Mouse (Mus musculus): ENCODE results near the gene Plscr3. TPM values are rescaled to one million over a fixed set of nuclear protein-coding genes. Genes with fewer than 3 reads are reported as not detected.
A peak's percentile ranks its signal among the peaks of the same experiment; 100 is the strongest.

Gene Plscr3
- total and polyA plus RNA-seq, 3 experiments, result 2.5 to 15.3 (median 2.9) TPM

DNA sequence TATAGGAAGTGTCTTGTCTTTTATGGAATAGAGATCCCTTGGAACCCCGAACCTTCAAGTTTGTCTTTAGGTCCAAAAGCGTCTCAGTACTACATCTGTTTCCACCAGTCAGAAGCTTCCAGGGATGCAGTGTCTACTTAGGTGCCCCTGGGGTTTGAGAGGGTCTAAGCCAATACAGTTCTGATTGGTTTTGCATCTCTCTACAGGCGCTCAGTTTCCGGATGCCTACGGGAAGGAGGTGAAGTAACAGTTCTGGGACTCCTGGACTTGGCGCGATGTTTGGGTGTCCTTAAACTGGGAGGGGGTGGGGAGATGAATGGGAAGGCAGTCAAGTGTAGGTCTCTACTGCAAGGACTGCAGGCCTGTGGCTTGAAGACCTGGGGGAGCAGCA is 7.5 kb upstream of the Plscr3 start:
- peaks cover 3 to 9% of the 10 kb centered on the region in 2 experiments for H3K36me3 ChIP-seq (replicated peaks in 1 of 2; ENCODE audit: control insufficient read depth in 1 of 2, insufficient read depth in 1 of 2, low read length in 1 of 2)
- no peaks in the 10 kb centered on the region for H3K79me2 ChIP-seq (replicated peaks; ENCODE audit: control insufficient read depth, extremely low read depth, insufficient read depth, poor library complexity, severe bottlenecking)
- H3K9me3 ChIP-seq (replicated peaks; ENCODE audit: low read length), result no peaks in the 10 kb centered on the region
- dilution Hi-C loops (cut with MboI; ENCODE audit: extremely low pct_ligation_motif_present, extremely low pct_unique_long_range_greater_than_20kb, low sequenced_read_pairs) (no loop called here), in situ Hi-C loops (cut with MboI; ENCODE audit: low pct_ligation_motif_present, low pct_unique_long_range_greater_than_20kb, low sequenced_read_pairs) (no loop called here)
- peak overlapping the region; percentile 80 for H3K9ac ChIP-seq (ENCODE audit: insufficient read depth, low read depth)
- peak overlapping the region; percentile 62 to 100 (median 67) for H3K4me3 ChIP-seq (replicated peaks in 1 of 3; ENCODE audit: low read depth in 2 of 3, low read length in 2 of 3, poor library complexity in 1 of 3)
- no peak for TF ChIP-seq CHD1 (IDR thresholded peaks at IDR 0.05; ENCODE audit: low read depth, low read length)
- TF ChIP-seq SIN3A (IDR thresholded peaks at IDR 0.05; ENCODE audit: low read length), result peak; percentile 58
- TF ChIP-seq UBTF (IDR thresholded peaks at IDR 0.05; ENCODE audit: low read depth, low read length), result 0 out of 2 replicates have a peak, but pooled peaks have one; percentile 12
- TF ChIP-seq MYC (IDR thresholded peaks at IDR 0.05; ENCODE audit: low read depth, low read length), result no peak
- DNase-seq (ENCODE audit: extremely low read depth), result peak; percentile 54
- H3K4me1 ChIP-seq (ENCODE audit: control insufficient read depth in 1 of 2, insufficient read depth in 2 of 2), result peaks cover 9 to 23% of the 10 kb centered on the region in 2 experiments
- peak overlapping the region; percentile 63 for H3K4me2 ChIP-seq (ENCODE audit: insufficient read depth, low read depth, poor library complexity, severe bottlenecking)
- H3K27me3 ChIP-seq (replicated peaks), result peaks cover 25% of the 10 kb centered on the region
- H3K27ac ChIP-seq (ENCODE audit: insufficient read depth, low read depth), result no peak overlapping the region; the same call in 1 of the 2 replicates

DNA sequence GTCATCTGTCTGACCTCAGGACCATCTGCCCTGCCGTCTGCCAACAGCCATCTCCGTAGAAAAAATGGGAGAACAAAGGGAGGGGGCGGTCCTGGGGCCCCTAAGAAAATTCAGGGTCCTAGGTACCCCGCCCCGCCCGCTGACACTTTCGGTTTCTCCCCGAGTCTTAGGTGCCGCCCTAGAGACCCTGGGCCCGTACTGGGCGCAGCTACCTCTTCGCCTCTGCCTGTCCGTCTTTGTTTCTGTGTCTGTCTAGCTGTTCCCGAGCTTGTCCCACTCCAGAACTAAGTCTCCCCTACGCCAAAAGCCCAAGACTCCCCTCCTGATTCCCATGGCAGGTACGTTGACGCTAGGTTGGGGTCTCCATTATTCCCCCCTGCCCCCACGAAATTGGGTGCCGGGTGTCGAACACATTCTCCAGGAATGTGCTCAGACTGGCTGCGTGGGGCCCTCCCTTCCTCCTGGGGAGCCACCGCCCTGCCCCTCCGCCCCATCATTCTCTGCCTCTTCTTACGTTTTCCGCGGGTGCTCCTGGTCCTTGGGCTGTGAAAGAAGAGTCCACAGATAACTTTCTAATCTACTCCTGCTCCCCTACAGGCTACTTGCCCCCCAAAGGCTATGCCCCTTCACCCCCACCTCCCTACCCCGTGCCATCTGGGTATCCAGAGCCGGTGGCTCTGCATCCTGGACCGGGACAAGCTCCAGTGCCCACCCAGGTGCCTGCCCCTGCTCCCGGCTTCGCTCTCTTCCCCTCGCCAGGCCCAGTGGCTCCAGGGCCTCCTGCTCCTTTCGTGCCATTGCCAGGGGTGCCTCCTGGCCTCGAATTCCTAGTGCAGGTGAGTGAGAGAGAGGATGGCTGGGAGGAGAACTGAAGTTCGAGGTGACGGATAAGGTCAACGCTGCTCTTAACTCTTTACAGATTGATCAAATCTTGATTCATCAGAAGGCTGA is 837 bp downstream of the Plscr3 start:
- DNase-seq (ENCODE audit: extremely low read depth), result peak; percentile 34
- dilution Hi-C loops (cut with MboI; ENCODE audit: extremely low pct_ligation_motif_present, extremely low pct_unique_long_range_greater_than_20kb, low sequenced_read_pairs), result no loop called here

DNA sequence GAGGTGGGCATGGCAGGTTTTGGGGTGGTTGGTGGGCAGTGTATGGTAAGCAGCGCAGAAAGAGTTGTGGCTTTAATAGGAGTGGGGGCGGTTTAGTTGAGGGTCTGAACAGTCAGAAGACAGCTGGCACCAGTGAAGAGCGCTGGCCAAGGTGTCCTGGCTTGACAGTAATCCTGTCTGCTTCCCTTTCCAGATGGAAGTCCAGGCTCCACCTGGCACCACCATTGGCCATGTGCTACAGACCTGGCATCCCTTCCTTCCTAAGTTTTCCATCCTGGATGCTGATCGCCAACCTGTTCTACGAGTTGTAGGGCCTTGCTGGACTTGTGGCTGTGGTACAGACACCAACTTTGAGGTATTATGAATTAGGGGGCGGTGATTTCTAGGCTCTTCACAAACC is 1.8 kb downstream of the Plscr3 start:
- no peaks in the 10 kb centered on the region for H3K9me3 ChIP-seq (replicated peaks; ENCODE audit: low read length)
- in situ Hi-C loops (cut with MboI; ENCODE audit: low pct_ligation_motif_present, low pct_unique_long_range_greater_than_20kb, low sequenced_read_pairs) (no loop called here), dilution Hi-C loops (cut with MboI; ENCODE audit: extremely low pct_ligation_motif_present, extremely low pct_unique_long_range_greater_than_20kb, low sequenced_read_pairs) (no loop called here)
- no peak overlapping the region for H3K4me2 ChIP-seq (ENCODE audit: insufficient read depth, low read depth, poor library complexity, severe bottlenecking)
- peaks cover 0 to 47% of the 10 kb centered on the region in 2 experiments for H3K36me3 ChIP-seq (replicated peaks in 1 of 2; ENCODE audit: control insufficient read depth in 1 of 2, insufficient read depth in 1 of 2, low read length in 1 of 2)
- peaks cover 5 to 24% of the 10 kb centered on the region in 2 experiments for H3K4me1 ChIP-seq (ENCODE audit: control insufficient read depth in 1 of 2, insufficient read depth in 2 of 2)
- no peaks in the 10 kb centered on the region for H3K27me3 ChIP-seq (replicated peaks)
- H3K79me2 ChIP-seq (replicated peaks; ENCODE audit: control insufficient read depth, extremely low read depth, insufficient read depth, poor library complexity, severe bottlenecking), result no peaks in the 10 kb centered on the region
- no peak overlapping the region for H3K27ac ChIP-seq (ENCODE audit: insufficient read depth, low read depth)
- no peak overlapping the region for H3K4me3 ChIP-seq (replicated peaks in 1 of 3; ENCODE audit: low read depth in 2 of 3, low read length in 2 of 3, poor library complexity in 1 of 3)
- TF ChIP-seq SMC3 (IDR thresholded peaks at IDR 0.05; ENCODE audit: low read depth, low read length), result no peak
- no peak overlapping the region for H3K9ac ChIP-seq (ENCODE audit: insufficient read depth, low read depth)
- no peak for DNase-seq (ENCODE audit: extremely low read depth)

More for the DNA sequence above, 837 bp downstream of the Plscr3 start:
- H3K36me3 ChIP-seq (replicated peaks in 1 of 2; ENCODE audit: control insufficient read depth in 1 of 2, insufficient read depth in 1 of 2, low read length in 1 of 2), result peaks cover 0 to 43% of the 10 kb centered on the region in 2 experiments
- no peaks in the 10 kb centered on the region for H3K9me3 ChIP-seq (replicated peaks; ENCODE audit: low read length)
- H3K9ac ChIP-seq (ENCODE audit: insufficient read depth, low read depth), result peak overlapping the region; percentile 62
- H3K27ac ChIP-seq (ENCODE audit: insufficient read depth, low read depth), result no peak overlapping the region
- H3K4me1 ChIP-seq (ENCODE audit: control insufficient read depth in 1 of 2, insufficient read depth in 2 of 2), result peaks cover 5 to 28% of the 10 kb centered on the region in 2 experiments
- H3K4me2 ChIP-seq (ENCODE audit: insufficient read depth, low read depth, poor library complexity, severe bottlenecking), result peak overlapping the region; percentile 88
- TF ChIP-seq ZNF384 (IDR thresholded peaks at IDR 0.05; ENCODE audit: low read depth, low read length) (peak; percentile 67), BHLHE40 (IDR thresholded peaks at IDR 0.05; ENCODE audit: low read depth, low read length) (no peak)
- peak overlapping the region; percentile 61 to 72 (median 65) for H3K4me3 ChIP-seq (replicated peaks in 1 of 3; ENCODE audit: low read depth in 2 of 3, low read length in 2 of 3, poor library complexity in 1 of 3)
- in situ Hi-C loops (cut with MboI; ENCODE audit: low pct_ligation_motif_present, low pct_unique_long_range_greater_than_20kb, low sequenced_read_pairs), result no loop called here
- H3K27me3 ChIP-seq (replicated peaks), result no peaks in the 10 kb centered on the region
- H3K79me2 ChIP-seq (replicated peaks; ENCODE audit: control insufficient read depth, extremely low read depth, insufficient read depth, poor library complexity, severe bottlenecking), result no peaks in the 10 kb centered on the region
